Mouse (Mus musculus) embryonic fibroblast, embryonic 13.5 days (primary cell): ENCODE measurements around the gene Nxf7.

Source experiments
- CTCF ChIP-seq: IDR thresholded peaks from 2 replicates; pipeline ENCODE4 v1.5.1; 2011; ENCODE audit warnings: mild to moderate bottlenecking, control low read depth, low read length, moderate library complexity, borderline replicate concordance; ENCODE audit not compliant: insufficient read depth
- POLR2A ChIP-seq: IDR thresholded peaks from 2 replicates; pipeline ENCODE4 v1.6.1; 2011; ENCODE audit warnings: low read depth, mild to moderate bottlenecking, control low read depth, low read length, moderate library complexity

GRCm38 (mm10) chrX:135598677-135599076 is at the start of gene Nxf7:
- TF ChIP-seq CTCF (no peak), POLR2A (no peak)
